Mouse (Mus musculus) intestine, postnatal 0 days (tissue): ENCODE data around the gene Nptx1. TPM values are rescaled to one million over a fixed set of nuclear protein-coding genes. Genes with fewer than 3 reads are reported as not detected.

Experiments used
- ATAC-seq: fragments of 200-750 bp; cut with Nextera tagmentation; 2 replicates; pipeline ENCODE4 v1.8.0; 2017; ENCODE audit warnings: mild to moderate bottlenecking, moderate TSS enrichment, moderate library complexity
- H3K27ac ChIP-seq: fragments of 300-500 bp; sonication (generic); 2 replicates; pipeline ENCODE4 v1.5.1; 2014; ENCODE audit warnings: mild to moderate bottlenecking, low read depth, low read length, moderate library complexity
- H3K27me3 ChIP-seq: fragments of 300-500 bp; sonication (generic); replicated peaks from 2 replicates; pipeline ENCODE4 v1.6.1; 2014; ENCODE audit warnings: low read length, mixed read lengths; ENCODE audit not compliant: control insufficient read depth, insufficient read depth
- H3K36me3 ChIP-seq: fragments of 300-500 bp; sonication (generic); 2 replicates; pipeline ENCODE4 v1.6.1; 2014; ENCODE audit warnings: mild to moderate bottlenecking, moderate library complexity; ENCODE audit not compliant: control insufficient read depth, insufficient read depth
- H3K4me1 ChIP-seq: fragments of 300-500 bp; sonication (generic); replicated peaks from 2 replicates; pipeline ENCODE4 v1.6.1; 2014; ENCODE audit warnings: antibody characterized with exemption, low read length, mixed read lengths; ENCODE audit not compliant: control insufficient read depth, insufficient read depth
- H3K4me2 ChIP-seq: fragments of 300-500 bp; sonication (generic); replicated peaks from 2 replicates; pipeline ENCODE4 v1.6.1; 2014; ENCODE audit warnings: low read depth, mild to moderate bottlenecking, moderate library complexity
- H3K4me3 ChIP-seq: fragments of 300-500 bp; sonication (generic); 2 replicates; pipeline ENCODE4 v1.5.1; 2014; ENCODE audit warnings: low read depth, low read length
- H3K9ac ChIP-seq: fragments of 300-500 bp; sonication (generic); 2 replicates; pipeline ENCODE4 v1.6.1; 2014; ENCODE audit warnings: mild to moderate bottlenecking, low read depth, low read length
- H3K9me3 ChIP-seq: fragments of 300-500 bp; sonication (generic); 2 replicates; pipeline ENCODE4 v1.6.1; 2016; ENCODE audit warnings: mixed run types; ENCODE audit not compliant: control insufficient read depth
- CTCF ChIP-seq: sonication (generic); IDR thresholded peaks from 2 replicates; pipeline ENCODE4 v1.5.1; 2016; ENCODE audit warnings: low read depth, mild to moderate bottlenecking, control low read depth, antibody characterized with exemption, moderate library complexity
- WGBS: fragments of 180-500 bp; shearing (Covaris S2); extraction: QIAGEN DNeasy Blood & Tissue Kit; methylation state at CpG from one replicate; pipeline ENCODE4 v1.1.7; 2014; 5-methylcytosine and 5-hydroxymethylcytosine counted together
- polyA plus RNA-seq: library from polyadenylated mRNA; unstranded; fragments of >200 nt; fragmentation: Nextera tagmentation; extraction: Ambion mirVana; gene quantifications from 2 replicates; pipeline ENCODE4 v1.2.1, GENCODE M21; 2015

Nptx1 gene
- 0.26 and 0.37 TPM in 2 replicates for polyA plus RNA-seq

DNA sequence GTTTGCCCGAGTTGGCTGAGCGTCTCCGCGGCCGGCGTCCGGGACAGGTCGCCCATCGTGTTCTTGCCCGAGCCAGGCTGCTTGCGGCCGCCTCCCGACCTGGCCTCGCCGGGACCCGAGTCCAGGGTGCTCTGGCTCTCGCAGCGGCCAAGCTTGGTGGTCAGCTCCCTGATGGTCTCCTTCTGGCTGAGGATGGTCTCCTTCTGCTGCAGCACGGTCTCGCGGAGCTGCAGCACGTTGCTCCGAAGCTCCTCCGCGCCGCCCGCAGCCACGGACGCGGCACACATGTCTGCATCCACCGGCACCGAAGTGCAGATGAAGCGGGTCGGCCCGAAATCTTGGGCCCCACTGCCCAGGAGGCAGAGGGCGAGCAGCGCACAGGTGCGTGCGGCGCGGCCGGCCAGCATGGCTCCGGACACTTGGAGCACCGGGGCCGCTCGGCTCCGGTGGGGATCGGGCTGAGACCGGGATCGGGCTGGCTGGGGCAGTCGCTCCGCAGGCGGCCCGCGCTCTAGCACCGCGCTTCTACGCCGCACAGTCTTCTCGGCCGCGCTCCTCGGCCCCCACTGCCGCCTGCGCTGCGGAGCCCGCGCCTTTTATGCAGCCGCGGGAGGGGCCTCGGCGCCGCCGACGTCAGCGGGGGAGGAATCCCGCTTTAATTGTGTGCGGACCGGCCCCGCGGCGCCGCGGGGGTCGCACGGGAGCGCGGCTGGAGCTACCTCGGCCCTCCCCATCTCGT, at the start of gene Nptx1:
Gene Nptx1 (minus strand): TSS at position 571 of the 739 bp plus-strand sequence.
- Histone ChIP-seq H3K4me3 (peak within 1 kb of the TSS; percentile 59), H3K4me2 (peak within 1 kb of the TSS; percentile 98), H3K9ac (peak within 1 kb of the TSS; percentile 46), H3K4me1 (peaks cover 19% of the 10 kb centered on the region; the same call in 1 of the 2 replicates), H3K27me3 (peaks cover 81% of the 10 kb centered on the region), H3K27ac (no peak within 1 kb of the TSS), H3K9me3 (no peaks in the 10 kb centered on the region), H3K36me3 (no peaks in the 10 kb centered on the region)
- no peak for ATAC-seq
- WGBS, result under 1% methylated on average over 84 of the region's 90 CpGs
- no peak for TF ChIP-seq CTCF

GRCm38 (mm10) chr11:119593966-119594365, 46.4 kb upstream of the Nptx1 start:
- no peak for ATAC-seq
- H3K9me3 ChIP-seq, result no peaks in the 10 kb centered on the region
- TF ChIP-seq CTCF, result no peak
- no peak overlapping the region for H3K9ac ChIP-seq
- no peaks in the 10 kb centered on the region for H3K27me3 ChIP-seq
- 29% methylated on average over 3 of the region's 3 CpGs for WGBS
- H3K36me3 ChIP-seq, result no peaks in the 10 kb centered on the region
- no peak overlapping the region for H3K4me3 ChIP-seq
- H3K27ac ChIP-seq, result no peak overlapping the region
- H3K4me1 ChIP-seq, result no peaks in the 10 kb centered on the region
- no peak overlapping the region for H3K4me2 ChIP-seq

DNA sequence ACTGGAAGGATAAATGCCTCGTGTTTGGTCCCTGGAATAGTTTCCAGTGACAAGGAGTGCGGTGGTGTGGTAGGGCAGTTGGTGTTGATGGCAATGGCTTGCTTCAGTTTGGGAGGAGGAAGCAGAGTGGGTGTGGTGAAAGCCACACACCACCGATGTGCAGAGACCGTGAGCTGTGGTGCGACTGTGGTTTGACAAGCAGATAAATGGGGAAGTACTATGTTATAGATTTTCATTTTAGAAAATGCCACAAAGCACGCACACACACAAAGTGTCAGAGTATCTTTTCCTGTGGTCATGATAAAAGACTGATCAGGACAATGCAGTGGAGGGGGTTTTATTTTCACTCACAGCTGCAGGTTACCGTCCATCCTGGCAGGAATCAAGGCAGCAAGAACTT, 41.7 kb upstream of the Nptx1 start:
- Histone ChIP-seq H3K4me3 (no peak overlapping the region), H3K36me3 (no peaks in the 10 kb centered on the region), H3K4me1 (no peaks in the 10 kb centered on the region), H3K9me3 (no peaks in the 10 kb centered on the region), H3K27ac (no peak overlapping the region), H3K4me2 (no peak overlapping the region), H3K9ac (no peak overlapping the region), H3K27me3 (no peaks in the 10 kb centered on the region)
- WGBS, result 75% methylated on average over 7 of the region's 7 CpGs
- ATAC-seq, result no peak
- TF ChIP-seq CTCF, result no peak

GRCm38 (mm10) chr11:119587112-119587511, 39.6 kb upstream of the Nptx1 start:
- no peak overlapping the region for H3K9ac ChIP-seq
- TF ChIP-seq CTCF, result no peak
- H3K4me2 ChIP-seq, result no peak overlapping the region
- H3K27ac ChIP-seq, result no peak overlapping the region
- no peaks in the 10 kb centered on the region for H3K4me1 ChIP-seq
- no peaks in the 10 kb centered on the region for H3K9me3 ChIP-seq
- no peak for ATAC-seq
- H3K4me3 ChIP-seq, result no peak overlapping the region
- H3K36me3 ChIP-seq, result no peaks in the 10 kb centered on the region
- 55% methylated on average over 5 of the region's 5 CpGs for WGBS
- H3K27me3 ChIP-seq, result no peaks in the 10 kb centered on the region

GRCm38 (mm10) chr11:119586511-119586910, 39.0 kb upstream of the Nptx1 start:
- 62% methylated on average over 4 of the region's 4 CpGs for WGBS
- no peaks in the 10 kb centered on the region for H3K4me1 ChIP-seq
- no peak overlapping the region for H3K9ac ChIP-seq
- TF ChIP-seq CTCF, result no peak
- no peak overlapping the region for H3K4me3 ChIP-seq
- no peak overlapping the region for H3K27ac ChIP-seq
- no peak overlapping the region for H3K4me2 ChIP-seq
- no peaks in the 10 kb centered on the region for H3K27me3 ChIP-seq
- H3K36me3 ChIP-seq, result no peaks in the 10 kb centered on the region
- H3K9me3 ChIP-seq, result no peaks in the 10 kb centered on the region
- no peak for ATAC-seq

DNA sequence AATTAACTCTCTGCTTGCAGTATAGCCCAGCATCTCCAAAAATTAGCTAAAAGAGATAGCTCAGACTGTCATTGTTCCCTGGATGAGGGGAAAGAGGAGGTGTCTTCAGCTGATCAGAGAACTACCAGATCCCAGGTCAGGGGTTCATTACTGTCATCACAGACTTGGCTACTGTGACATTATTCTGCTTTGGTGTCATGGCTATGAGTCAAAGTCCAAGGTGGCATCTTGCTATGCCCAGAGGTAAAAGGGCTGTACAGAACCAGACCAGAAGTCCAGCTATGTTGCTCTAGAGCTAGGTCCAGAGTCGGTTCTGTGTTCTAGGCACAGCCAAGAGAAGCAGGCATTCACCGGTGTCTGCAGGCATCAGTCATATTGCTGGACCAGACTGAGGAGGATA, 30.2 kb upstream of the Nptx1 start:
- 94% methylated on average over 2 of the region's 2 CpGs for WGBS

More for the DNA sequence above, 30.2 kb upstream of the Nptx1 start:
- H3K9ac ChIP-seq, result no peak overlapping the region
- H3K36me3 ChIP-seq, result no peaks in the 10 kb centered on the region
- no peak overlapping the region for H3K4me3 ChIP-seq
- H3K9me3 ChIP-seq, result no peaks in the 10 kb centered on the region
- no peak overlapping the region for H3K27ac ChIP-seq
- ATAC-seq, result no peak
- H3K27me3 ChIP-seq, result no peaks in the 10 kb centered on the region
- no peaks in the 10 kb centered on the region for H3K4me1 ChIP-seq
- no peak for TF ChIP-seq CTCF
- no peak overlapping the region for H3K4me2 ChIP-seq
